Mouse (Mus musculus): ENCODE results near the gene AC140267.1.

The AC140267.1 gene

GRCm38 (mm10) chr15:80228071-80228800 is 7.4 kb upstream of the AC140267.1 start:
- no peak for DNase-seq (ENCODE audit: low read depth, low spot score)

GRCm38 (mm10) chr15:80232331-80232730 is 3.3 kb upstream of the AC140267.1 start:
- DNase-seq (ENCODE audit: low read depth, low spot score): no peak

- peak; percentile 33 for DNase-seq (ENCODE audit: low read depth, low spot score)
These were observed 2.6 kb upstream of the AC140267.1 start for GRCm38 (mm10) chr15:80233053-80233452.

- peak; percentile 95 for DNase-seq (ENCODE audit: low read depth, low spot score)
These were observed 1.7 kb upstream of the AC140267.1 start, which contains the start of gene Mief1 for GRCm38 (mm10) chr15:80233733-80234509. TSS of gene Mief1 (plus strand) at chr15:80234018.

- no peak for DNase-seq (ENCODE audit: low read depth, low spot score)
These were observed 12.5 kb downstream of the AC140267.1 start for GRCm38 (mm10) chr15:80248135-80248534.

- no peak for DNase-seq (ENCODE audit: low read depth, low spot score)
These were observed 13.0 kb downstream of the AC140267.1 start for GRCm38 (mm10) chr15:80248596-80248995.

GRCm38 (mm10) chr15:80249672-80250071 is 14.0 kb downstream of the AC140267.1 start:
- DNase-seq (ENCODE audit: low read depth, low spot score): no peak

- no peak for DNase-seq (ENCODE audit: low read depth, low spot score)
These were observed 15.0 kb downstream of the AC140267.1 start for GRCm38 (mm10) chr15:80250586-80250985.

GRCm38 (mm10) chr15:80253530-80253929 is 17.9 kb downstream of the AC140267.1 start:
- DNase-seq (ENCODE audit: low read depth, low spot score): no peak

- DNase-seq (ENCODE audit: low read depth, low spot score): peak; percentile 91
These were observed 18.6 kb downstream of the AC140267.1 start for GRCm38 (mm10) chr15:80254207-80254606.

- DNase-seq (ENCODE audit: low read depth, low spot score): peak; percentile 98
These were observed 19.4 kb downstream of the AC140267.1 start, which contains the start of gene Atf4 for GRCm38 (mm10) chr15:80254847-80255645. TSS of gene Atf4 (plus strand) at chr15:80255184.

GRCm38 (mm10) chr15:80255646-80256121 is 20.0 kb downstream of the AC140267.1 start:
- peak; percentile 86 for DNase-seq (ENCODE audit: low read depth, low spot score)

GRCm38 (mm10) chr15:80256242-80256641 is 20.6 kb downstream of the AC140267.1 start:
- peak; percentile 24 for DNase-seq (ENCODE audit: low read depth, low spot score)

GRCm38 (mm10) chr15:80256656-80257601 is 21.3 kb downstream of the AC140267.1 start:
- DNase-seq (ENCODE audit: low read depth, low spot score): peak; percentile 15

- peak; percentile 68 for DNase-seq (ENCODE audit: low read depth, low spot score)
These were observed 22.1 kb downstream of the AC140267.1 start for GRCm38 (mm10) chr15:80257602-80258239.

- peak; percentile 62 for DNase-seq (ENCODE audit: low read depth, low spot score)
These were observed 22.9 kb downstream of the AC140267.1 start for GRCm38 (mm10) chr15:80258240-80259170.

GRCm38 (mm10) chr15:80259406-80260045 is 23.9 kb downstream of the AC140267.1 start:
- peak; percentile 13 for DNase-seq (ENCODE audit: low read depth, low spot score)

- peak; percentile 88 for DNase-seq (ENCODE audit: low read depth, low spot score)
These were observed 25.0 kb downstream of the AC140267.1 start for GRCm38 (mm10) chr15:80260677-80261076.
